Mouse (Mus musculus) yolk sac, embryonic 10.5 days (tissue): ENCODE data around the gene Ces1b.

ENCODE experiments used
- DNase-seq: peaks from one replicate; pipeline ENCODE4 v3.0.0-alpha.2; 2017; ENCODE audit warnings: low spot score

The Ces1b gene

GRCm38 (mm10) chr8:93079887-93080286, at the start of gene Ces1b:
Gene Ces1b, minus strand, starts transcription at chr8:93080017.
- no peak for DNase-seq

GRCm38 (mm10) chr8:93126476-93126875, 46.7 kb upstream of the Ces1b start:
- DNase-seq = no peak

- DNase-seq = no peak
These were observed 42.2 kb upstream of the Ces1b start for GRCm38 (mm10) chr8:93122005-93122404.

DNA sequence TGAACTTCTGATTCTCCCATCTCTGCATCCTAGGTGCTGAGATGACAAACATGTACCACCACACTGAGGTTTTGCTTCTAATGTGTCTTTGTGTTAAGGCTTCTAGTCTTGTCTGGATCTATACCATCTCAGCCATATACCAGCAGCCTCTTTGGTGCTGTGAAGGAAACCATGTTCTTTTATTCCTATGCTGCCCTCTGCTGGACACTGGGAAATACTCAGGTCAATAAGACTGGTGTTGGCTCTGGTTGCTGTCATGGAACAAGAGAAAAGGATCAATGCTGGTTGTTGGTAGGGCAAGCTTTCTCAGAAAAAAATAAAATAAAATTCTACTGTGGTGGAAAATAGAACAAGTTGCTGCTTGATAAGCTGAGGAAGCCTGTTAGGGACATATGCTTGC, 15.6 kb upstream of the Ces1b start:
- DNase-seq = peak; percentile 13

GRCm38 (mm10) chr8:93091324-93091723, 11.5 kb upstream of the Ces1b start:
- no peak for DNase-seq

DNA sequence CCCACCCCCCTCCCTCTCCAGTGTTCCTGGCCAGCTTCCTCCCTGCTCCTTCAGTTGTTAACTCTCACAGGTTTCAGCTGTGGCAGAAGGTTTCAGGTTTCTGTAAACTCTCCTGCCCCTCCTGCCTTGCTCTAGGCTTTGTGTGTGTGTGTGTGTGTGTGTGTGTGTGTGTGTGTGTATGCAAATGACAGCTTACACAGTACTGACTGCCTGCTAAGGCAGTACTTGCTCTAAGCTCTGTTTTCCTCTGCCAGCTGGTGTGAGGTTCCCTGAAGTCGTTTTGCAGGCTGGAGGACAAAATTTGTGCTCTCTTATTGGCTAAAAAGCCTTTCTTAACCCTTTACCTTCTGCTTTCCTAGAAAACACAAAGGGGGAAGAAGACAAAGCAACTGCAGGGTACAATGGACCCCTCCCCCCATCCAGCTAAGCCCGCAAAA, 8.9 kb upstream of the Ces1b start:
- peak; percentile 22 for DNase-seq

GRCm38 (mm10) chr8:93088193-93088592, 8.4 kb upstream of the Ces1b start:
- no peak for DNase-seq

GRCm38 (mm10) chr8:93075251-93075650, 4.6 kb downstream of the Ces1b start:
- no peak for DNase-seq

- DNase-seq = no peak
These were observed 16.2 kb downstream of the Ces1b start for GRCm38 (mm10) chr8:93063416-93064117.

DNA sequence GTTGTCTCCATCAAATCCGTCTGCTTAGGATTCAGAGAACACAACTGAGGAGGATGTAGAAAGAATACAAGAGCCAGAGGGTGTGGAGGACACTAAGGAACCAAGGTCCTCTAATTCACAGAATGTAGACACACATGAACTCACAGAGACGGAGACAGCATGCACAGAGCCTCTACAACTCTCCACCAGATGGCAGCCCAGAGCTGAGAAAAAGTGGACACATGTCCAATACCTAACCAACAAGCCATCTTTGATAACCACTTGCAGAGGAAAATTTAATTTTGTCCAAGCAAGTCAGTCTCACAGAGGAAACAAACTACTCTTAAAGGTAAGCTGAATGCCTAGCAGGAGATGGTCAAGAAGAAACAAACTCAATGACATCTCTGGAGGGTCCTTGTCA, 20.6 kb downstream of the Ces1b start:
- peak; percentile 33 for DNase-seq

GRCm38 (mm10) chr8:93055238-93055637, 24.6 kb downstream of the Ces1b start:
- peak; percentile 2 for DNase-seq

DNA sequence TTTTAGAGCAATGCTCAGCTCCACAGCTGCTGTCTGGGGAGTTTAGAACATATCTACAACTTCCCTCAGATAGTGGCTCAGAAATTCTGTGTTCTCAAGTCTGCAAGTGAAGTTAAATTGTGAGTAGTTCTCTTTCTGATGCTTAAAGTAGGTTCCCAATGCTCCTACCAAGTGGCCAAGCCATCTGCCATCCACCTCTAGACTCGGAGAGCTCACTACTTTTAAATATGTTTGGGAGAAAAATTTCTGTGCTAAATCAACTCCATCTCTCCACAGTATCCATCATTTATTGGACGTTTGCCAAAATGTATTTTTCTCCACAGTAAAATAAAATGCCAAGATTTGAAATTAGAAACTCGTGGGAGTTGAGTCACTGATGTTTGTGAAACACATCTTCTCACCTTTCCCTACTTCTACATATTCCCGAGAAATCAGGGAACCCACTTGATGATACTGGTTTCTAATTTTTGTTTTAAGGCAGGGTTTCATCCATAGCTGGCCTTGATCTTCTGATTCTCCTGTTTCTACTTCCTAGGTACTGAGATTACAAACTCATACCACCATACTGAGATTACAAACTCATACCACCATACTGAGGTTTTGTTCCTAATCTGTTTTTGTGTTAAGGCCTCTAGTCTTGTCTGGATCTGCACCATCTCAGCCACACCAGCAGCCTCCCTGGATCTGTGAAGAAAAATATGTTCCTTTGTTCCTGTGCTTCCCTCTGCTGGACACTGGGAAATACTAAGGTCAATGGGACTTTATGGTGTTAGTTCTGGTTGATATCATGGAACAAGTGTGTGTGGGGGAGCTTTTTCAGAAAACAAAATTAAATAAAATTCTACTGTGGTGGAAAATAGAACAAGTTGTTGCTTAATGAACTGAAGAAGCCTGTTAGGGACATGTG, 31.1 kb downstream of the Ces1b start:
- no peak for DNase-seq

DNA sequence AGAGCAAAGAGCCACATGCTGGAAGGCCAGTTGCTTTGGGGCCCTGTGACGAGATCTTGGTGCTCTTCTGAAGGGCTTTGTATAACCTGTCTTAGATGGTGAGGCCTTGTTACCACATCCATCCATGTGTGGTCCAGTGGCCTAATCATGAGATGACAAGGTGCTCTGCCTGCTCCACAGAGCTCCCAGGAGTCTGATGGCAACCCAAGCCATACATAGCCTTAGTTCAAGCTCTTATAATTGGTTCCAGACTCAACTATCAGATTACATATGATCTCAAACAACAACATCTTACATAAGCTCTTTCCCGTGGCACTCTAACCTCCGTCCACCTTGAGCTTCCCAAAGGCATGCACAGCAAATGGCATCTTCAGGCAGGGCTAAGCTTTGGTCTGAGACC, 31.7 kb downstream of the Ces1b start, which contains the start of gene Ces1a:
Ces1a (minus strand) TSS at position 101 of the 400 bp plus-strand sequence.
- DNase-seq = no peak

GRCm38 (mm10) chr8:93043083-93043482, 36.7 kb downstream of the Ces1b start:
- no peak for DNase-seq

DNA sequence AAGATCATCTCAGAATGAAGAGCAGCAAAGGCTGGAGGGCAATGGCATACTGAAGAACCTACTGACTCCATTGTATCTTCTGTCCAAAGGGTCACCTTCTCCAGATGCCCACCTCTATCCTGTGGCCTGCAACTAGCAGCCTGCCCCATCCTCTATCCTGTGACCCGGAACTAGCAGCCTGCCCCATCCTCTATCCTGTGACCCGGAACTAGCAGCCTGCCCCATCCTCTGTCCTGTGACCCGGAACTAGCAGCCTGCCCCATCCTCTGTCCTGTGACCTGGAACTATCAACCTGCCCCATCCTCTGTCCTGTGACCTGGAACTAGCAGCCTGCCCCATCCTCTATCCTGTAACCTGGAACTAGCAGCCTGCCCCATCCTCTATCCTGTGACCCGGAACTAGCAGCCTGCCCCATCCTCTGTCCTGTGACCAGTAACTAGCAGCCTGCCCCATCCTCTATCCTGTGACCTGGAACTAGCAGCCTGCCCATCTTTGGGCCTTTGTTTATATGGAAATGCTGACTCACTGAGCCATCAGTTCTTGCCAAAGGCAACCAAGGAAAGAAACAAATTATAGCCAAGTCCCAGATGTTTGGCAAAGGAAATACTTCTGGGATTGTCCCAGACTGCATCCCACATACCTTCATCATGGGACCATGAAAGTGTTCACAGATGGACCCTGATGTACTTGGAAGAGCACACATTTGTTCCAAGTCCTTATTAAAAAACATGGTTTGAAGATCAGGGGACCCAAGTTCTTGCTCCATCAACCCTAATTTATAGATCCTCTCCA, 38.8 kb downstream of the Ces1b start:
- DNase-seq = no peak

GRCm38 (mm10) chr8:93040256-93040655, 39.6 kb downstream of the Ces1b start:
- no peak for DNase-seq

DNA sequence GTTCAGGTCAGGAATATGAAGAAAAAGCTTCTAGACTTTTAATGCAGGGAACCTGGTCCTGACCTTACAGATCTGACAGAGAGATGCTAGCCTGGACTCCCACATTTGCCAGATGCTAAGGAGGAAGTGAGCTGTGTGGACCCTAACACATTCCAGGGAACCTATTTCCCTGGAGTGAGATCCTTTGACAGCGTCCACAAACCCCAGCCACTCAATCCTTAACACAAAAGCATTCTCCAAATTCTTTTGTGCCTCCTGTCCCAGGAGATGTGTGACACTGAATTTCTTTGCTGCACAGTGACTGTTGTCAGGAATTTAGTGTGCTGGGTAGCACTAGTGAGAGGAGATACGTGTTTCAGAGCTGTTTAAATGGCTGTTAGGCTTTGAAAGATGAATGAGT, 41.0 kb downstream of the Ces1b start:
- no peak for DNase-seq

DNA sequence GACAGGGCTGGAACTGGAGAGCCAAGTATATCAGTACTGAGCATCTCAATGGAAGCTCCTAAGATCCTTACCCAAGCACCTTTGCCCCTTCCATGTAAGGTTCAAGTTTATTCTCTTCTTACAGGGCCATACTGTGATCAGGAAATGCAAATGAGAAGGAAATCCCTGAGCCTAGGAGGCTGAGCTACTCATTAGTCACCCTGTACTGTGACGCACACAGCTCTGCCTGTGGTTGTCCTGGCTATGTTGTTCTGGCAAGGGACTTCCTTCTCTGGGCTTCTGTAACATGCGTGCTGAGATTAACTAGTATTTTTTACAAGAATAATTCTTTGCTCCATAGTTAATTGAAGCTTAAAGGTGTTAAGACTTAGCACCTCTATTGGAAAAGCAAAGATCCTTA, 49.2 kb downstream of the Ces1b start:
- no peak for DNase-seq

DNA sequence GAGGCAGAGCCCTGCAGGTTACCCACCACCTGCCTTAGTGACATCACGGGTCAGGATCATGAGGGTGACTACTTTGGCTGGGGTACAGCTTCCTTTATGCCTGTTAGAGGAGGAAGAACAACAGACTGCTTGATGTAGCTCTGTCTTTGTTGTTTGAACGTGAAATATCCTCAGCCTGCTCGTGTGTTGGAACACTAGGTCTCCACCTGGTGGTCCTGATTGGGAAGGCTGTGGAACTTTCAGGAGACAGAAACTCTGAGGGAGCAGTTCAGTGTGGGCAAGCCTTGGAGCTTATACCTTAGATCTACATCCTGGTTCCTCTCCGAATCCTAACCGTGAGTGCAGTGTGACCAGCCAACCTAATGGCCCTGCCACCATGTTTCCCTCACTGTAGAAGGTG, 58.1 kb downstream of the Ces1b start:
- no peak for DNase-seq

GRCm38 (mm10) chr8:93014300-93014699, 65.5 kb downstream of the Ces1b start:
- DNase-seq = no peak

DNA sequence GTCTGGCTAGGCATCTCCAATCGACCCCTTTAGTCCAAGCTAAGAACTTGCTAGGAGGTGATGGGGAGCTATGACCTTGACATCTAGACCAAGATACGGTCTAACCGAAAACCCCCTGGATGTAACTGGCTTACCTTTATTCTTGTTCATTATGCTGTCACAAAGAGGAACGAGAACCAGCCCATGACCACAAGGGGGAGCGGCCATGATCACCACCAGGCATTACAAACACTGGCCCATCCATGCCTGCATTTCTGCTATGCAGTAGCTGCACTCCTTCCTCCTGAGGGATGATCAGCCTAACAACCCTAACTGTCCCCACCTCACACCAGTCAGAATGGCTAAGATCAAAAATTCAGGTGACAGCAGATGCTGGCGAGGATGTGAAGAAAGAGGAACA, 67.6 kb downstream of the Ces1b start:
- no peak for DNase-seq

- peak; percentile 52 for DNase-seq
These were observed 68.4 kb downstream of the Ces1b start for GRCm38 (mm10) chr8:93011439-93011838.
